Comparison of ENCODE assay signal across 20 mouse cellular contexts in the genomic region with DNA sequence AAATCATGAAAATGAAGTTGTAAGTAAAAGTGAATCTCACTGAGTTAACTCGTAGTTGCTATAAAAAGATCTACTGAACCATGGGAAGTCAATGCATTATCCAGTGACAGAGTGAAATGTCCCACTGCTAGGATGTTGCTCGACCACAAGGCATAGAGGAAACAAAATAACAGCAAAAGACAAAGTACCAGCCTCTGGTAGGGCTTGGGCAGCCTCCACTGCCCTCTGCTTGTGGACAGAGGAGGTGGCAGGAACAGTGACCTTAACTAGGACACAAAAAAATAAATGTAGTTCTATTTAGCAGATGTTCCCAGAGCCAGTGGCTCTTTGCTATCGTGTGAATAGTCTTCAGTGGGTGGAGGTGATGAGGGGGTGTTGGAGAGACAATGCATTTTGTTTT.
DNase-seq lines count a peak whose midpoint lies in the region; ATAC-seq and TF ChIP-seq lines count a peak whose summit lies in the region.
"Had no signal": no experiment of that assay in that cellular context is flagged by ENCODE, and none has a peak within 500 bp of the region (broad histone marks: within the 10 kb centered on the region; RNA-seq: fewer than 3 reads in every experiment).

No protein-coding gene starts in this region.

- H3K9ac ChIP-seq in forebrain, postnatal 0 days, result no peak overlapping the region
- H3K9ac ChIP-seq in forebrain, embryonic 14.5 days (ENCODE audit: low read length), result no peak overlapping the region
- H3K9ac ChIP-seq: forebrain, embryonic 12.5 days; limb, embryonic 15.5 days; liver, embryonic 15.5 days had no signal

- no peak for TF ChIP-seq POLR2A in testis, adult 2 months (IDR thresholded peaks at IDR 0.05; ENCODE audit: control insufficient read depth, low read depth, low read length)

- no peaks in the 10 kb centered on the region for H3K27me3 ChIP-seq in forebrain, postnatal 0 days (ENCODE audit: insufficient read depth, low read length)
- H3K27me3 ChIP-seq in forebrain, embryonic 14.5 days (replicated peaks; ENCODE audit: control insufficient read depth, insufficient read depth, low read length), result no peaks in the 10 kb centered on the region
- H3K27me3 ChIP-seq in testis, adult 2 months (ENCODE audit: control insufficient read depth, insufficient read depth, low read length), result no peaks in the 10 kb centered on the region
- H3K27me3 ChIP-seq: forebrain, embryonic 12.5 days; limb, embryonic 15.5 days; liver, embryonic 15.5 days; megakaryocyte, embryonic 14.5 days had no signal

- H3K4me2 ChIP-seq in forebrain, postnatal 0 days (ENCODE audit: low read depth), result no peak overlapping the region
- H3K4me2 ChIP-seq in forebrain, embryonic 14.5 days (ENCODE audit: low read length), result no peak overlapping the region
- H3K4me2 ChIP-seq: forebrain, embryonic 12.5 days; limb, embryonic 15.5 days; liver, embryonic 15.5 days had no signal

- DNase-seq in forebrain, postnatal 0 days, result no peak
- no peak for DNase-seq in forebrain, embryonic 14.5 days (ENCODE audit: low spot score)
- no peak for DNase-seq in layer of hippocampus, adult 2 months (ENCODE audit: low spot score in 2 of 2)
- no peak for DNase-seq in layer of hippocampus, postnatal 25 days (ENCODE audit: extremely low spot score in 1 of 2, low spot score in 1 of 2)
- DNase-seq in testis, postnatal 10 days (ENCODE audit: low spot score), result no peak
- no peak for DNase-seq in spleen, postnatal 14 days (ENCODE audit: low spot score in 2 of 2)
- DNase-seq: adrenal gland, adult 8-10 months; cerebellum, adult 8-10 months; gastrocnemius, postnatal 25 days; heart, adult 2 months; heart, postnatal 36 days; kidney, adult 9 months; kidney, postnatal 4 days; lung, postnatal 10 days had no signal

- no peaks in the 10 kb centered on the region for H3K4me1 ChIP-seq in forebrain, postnatal 0 days (ENCODE audit: insufficient read depth)
- H3K4me1 ChIP-seq in forebrain, embryonic 14.5 days (ENCODE audit: control insufficient read depth, insufficient read depth, low read length), result no peaks in the 10 kb centered on the region
- no peaks in the 10 kb centered on the region for H3K4me1 ChIP-seq in testis, adult 2 months (ENCODE audit: control insufficient read depth, insufficient read depth, low read length)
- H3K4me1 ChIP-seq: limb, embryonic 15.5 days; liver, embryonic 15.5 days; megakaryocyte, embryonic 14.5 days had no signal

- 67% methylated on average over 3 of the region's 3 CpGs for WGBS in forebrain, postnatal 0 days
- WGBS in forebrain, embryonic 14.5 days, result 74% methylated on average over 3 of the region's 3 CpGs

- ATAC-seq in forebrain, postnatal 0 days, result peak; percentile 34; the same call in 1 of the 2 replicates
- no peak for ATAC-seq in forebrain, embryonic 14.5 days
- ATAC-seq: inflammation-experienced regulatory T-cells, adult 6 months had no signal

- H3K9me3 ChIP-seq in forebrain, postnatal 0 days (ENCODE audit: low read length), result no peaks in the 10 kb centered on the region
- no peaks in the 10 kb centered on the region for H3K9me3 ChIP-seq in forebrain, embryonic 14.5 days (replicated peaks; ENCODE audit: control insufficient read depth, low read length)
- H3K9me3 ChIP-seq: forebrain, embryonic 12.5 days; limb, embryonic 15.5 days; liver, embryonic 15.5 days had no signal

- no peaks in the 10 kb centered on the region for H3K36me3 ChIP-seq in forebrain, postnatal 0 days (ENCODE audit: insufficient read depth)
- no peaks in the 10 kb centered on the region for H3K36me3 ChIP-seq in forebrain, embryonic 14.5 days (ENCODE audit: control insufficient read depth, insufficient read depth, low read length)
- H3K36me3 ChIP-seq in testis, adult 2 months (ENCODE audit: control insufficient read depth, insufficient read depth, low read length), result no peaks in the 10 kb centered on the region
- H3K36me3 ChIP-seq: forebrain, embryonic 12.5 days; limb, embryonic 15.5 days; liver, embryonic 15.5 days had no signal

- no peak overlapping the region for H3K4me3 ChIP-seq in forebrain, postnatal 0 days (ENCODE audit: low read depth, low read length)
- H3K4me3 ChIP-seq in forebrain, embryonic 14.5 days (ENCODE audit: low read depth, low read length), result no peak overlapping the region
- no peak overlapping the region for H3K4me3 ChIP-seq in layer of hippocampus, adult 2 months
- no peak overlapping the region for H3K4me3 ChIP-seq in testis, adult 2 months (ENCODE audit: control insufficient read depth, low read depth, low read length)
- H3K4me3 ChIP-seq: forebrain, embryonic 12.5 days; heart, adult 2 months; limb, embryonic 15.5 days; liver, embryonic 15.5 days; megakaryocyte, embryonic 14.5 days had no signal

- TF ChIP-seq CTCF in forebrain, postnatal 0 days (IDR thresholded peaks at IDR 0.05; ENCODE audit: low read depth), result peak; percentile 35
- TF ChIP-seq CTCF in layer of hippocampus, adult 2 months (conservative IDR thresholded peaks at IDR 0.05), result peak; percentile 67
- peak; percentile 35; the same call in 1 of the 2 replicates for TF ChIP-seq CTCF in testis, adult 2 months (IDR thresholded peaks at IDR 0.05; ENCODE audit: control insufficient read depth, insufficient read depth, insufficient replicate concordance, low read depth, low read length)

- H3K27ac ChIP-seq in forebrain, postnatal 0 days (ENCODE audit: low read depth, low read length), result no peak overlapping the region
- H3K27ac ChIP-seq in forebrain, embryonic 14.5 days (ENCODE audit: low read depth, low read length), result no peak overlapping the region
- H3K27ac ChIP-seq in layer of hippocampus, adult 2 months, result peak overlapping the region; percentile 67; the same call in 1 of the 2 replicates
- no peak overlapping the region for H3K27ac ChIP-seq in testis, adult 2 months (ENCODE audit: control insufficient read depth, insufficient read depth, low read depth, low read length)
- H3K27ac ChIP-seq: forebrain, embryonic 12.5 days; heart, adult 2 months; limb, embryonic 15.5 days; liver, embryonic 15.5 days had no signal
